Mouse (Mus musculus) liver, embryonic 14.5 days (tissue): ENCODE results near the gene Spock1.

ENCODE experiments used
- CTCF ChIP-seq: IDR thresholded peaks from 2 replicates; pipeline ENCODE4 v1.5.1; 2016; ENCODE audit warnings: antibody characterized with exemption, low read depth, control low read depth
- EP300 ChIP-seq: IDR thresholded peaks from 2 replicates; pipeline ENCODE4 v1.6.1; 2016; ENCODE audit warnings: antibody characterized with exemption, low read depth

DNA sequence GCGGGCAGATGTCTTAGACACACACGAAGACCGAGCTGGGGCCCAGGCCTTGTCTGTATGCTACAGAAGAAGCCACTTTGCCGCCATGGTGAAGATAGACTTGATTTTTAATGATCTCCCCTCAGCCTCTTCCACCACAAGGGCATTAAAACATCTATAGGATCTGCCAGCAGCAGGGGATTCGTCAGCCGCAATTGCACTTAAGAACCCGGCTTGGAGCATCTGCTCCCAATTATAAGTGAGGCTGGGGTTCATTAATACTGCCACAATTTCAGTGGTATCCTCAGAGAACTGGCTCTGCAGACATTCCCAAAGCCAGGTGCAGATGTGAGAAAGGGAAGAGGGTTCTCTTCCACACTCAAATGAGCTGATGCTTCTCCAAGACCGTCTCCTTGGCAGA lies 13.5 kb downstream of the Spock1 start:
- TF ChIP-seq CTCF (no peak), EP300 (no peak)
